Mouse (Mus musculus) ES-Bruce4 (cell line): Measurements from ENCODE around the gene Il17rd. TPM values are rescaled to one million over a fixed set of nuclear protein-coding genes. Genes with fewer than 3 reads are reported as not detected.

ENCODE experiments used
- H3K27ac ChIP-seq: 2 replicates; pipeline ENCODE4 v1.5.1; 2012; ENCODE audit warnings: low read length, inconsistent platforms; ENCODE audit not compliant: insufficient read depth
- H3K27me3 ChIP-seq: 2 replicates; pipeline ENCODE4 v1.6.1; 2012; ENCODE audit warnings: mild to moderate bottlenecking, low read length, inconsistent platforms; ENCODE audit not compliant: control insufficient read depth, poor library complexity, insufficient read depth, severe bottlenecking
- H3K36me3 ChIP-seq: 2 replicates; pipeline ENCODE4 v1.6.1; 2012; ENCODE audit warnings: inconsistent platforms, mild to moderate bottlenecking, low read length, moderate library complexity; ENCODE audit not compliant: control insufficient read depth, poor library complexity, insufficient read depth, severe bottlenecking
- H3K4me1 ChIP-seq: one replicate; pipeline ENCODE4 v1.8.1; 2011; ENCODE audit warnings: low read length; ENCODE audit not compliant: control insufficient read depth, insufficient read depth
- H3K4me3 ChIP-seq: 2 replicates; pipeline ENCODE4 v1.5.1; 2011; ENCODE audit warnings: low read depth, mild to moderate bottlenecking, low read length
- H3K9ac ChIP-seq: 2 replicates; pipeline ENCODE4 v1.6.1; 2012; ENCODE audit warnings: low read depth, mild to moderate bottlenecking, inconsistent platforms; ENCODE audit not compliant: poor library complexity, severe bottlenecking
- H3K9me3 ChIP-seq: replicated peaks from 2 replicates; pipeline ENCODE4 v1.6.1; 2012; ENCODE audit warnings: mild to moderate bottlenecking, low read length, inconsistent platforms; ENCODE audit not compliant: control insufficient read depth, poor library complexity, insufficient read depth, severe bottlenecking
- CTCF ChIP-seq: IDR thresholded peaks from one replicate; pipeline ENCODE4 v1.8.1; 2011; ENCODE audit warnings: low read depth, low read length
- EP300 ChIP-seq: IDR thresholded peaks from 2 replicates; pipeline ENCODE4 v1.6.1; 2011; ENCODE audit warnings: low read depth, low read length; ENCODE audit not compliant: insufficient read depth
- POLR2A ChIP-seq: IDR thresholded peaks from one replicate; pipeline ENCODE4 v1.8.1; 2011; ENCODE audit warnings: low read length; ENCODE audit not compliant: insufficient read depth
- polyA plus RNA-seq: library from polyadenylated mRNA; stranded (reverse); fragments of >200 nt; gene quantifications from 2 replicates; pipeline ENCODE4 v1.2.4, GENCODE M21; 2011; ENCODE audit warnings: low read depth; ENCODE audit not compliant: missing spikeins, insufficient read depth, insufficient read length

Il17rd gene
- polyA plus RNA-seq: 47.3 and 48.9 TPM in 2 replicates

DNA sequence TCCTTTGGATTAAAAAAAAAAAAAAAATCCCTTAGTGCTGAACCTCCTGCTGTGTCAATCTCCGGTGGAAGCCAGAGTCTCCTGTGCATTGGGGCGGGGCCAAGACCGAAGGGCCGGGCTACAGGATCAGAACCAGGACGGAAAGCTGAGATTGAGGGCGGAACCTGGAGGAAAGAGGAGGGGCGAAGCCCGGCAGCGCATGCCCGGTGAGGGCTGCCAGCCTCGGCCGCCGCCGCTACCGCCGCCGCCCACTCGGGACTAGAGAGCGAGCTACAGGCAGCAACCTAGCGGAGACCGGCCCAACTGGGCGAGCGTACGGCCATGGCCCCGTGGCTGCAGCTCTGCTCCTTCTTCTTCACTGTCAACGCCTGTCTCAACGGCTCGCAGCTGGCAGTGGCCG lies at the start of gene Il17rd:
Il17rd (plus strand) TSS at position 159 of the 400 bp plus-strand sequence.
- TF ChIP-seq CTCF (no peak), EP300 (no peak), POLR2A (no peak)
- peak within 1 kb of the TSS; percentile 87 for H3K4me3 ChIP-seq
- H3K36me3 ChIP-seq: no peaks in the 10 kb centered on the region
- H3K9me3 ChIP-seq: no peaks in the 10 kb centered on the region; the same call in 1 of the 2 replicates
- no peaks in the 10 kb centered on the region for H3K27me3 ChIP-seq
- H3K4me1 ChIP-seq: peaks cover 8% of the 10 kb centered on the region
- H3K9ac ChIP-seq: peak within 1 kb of the TSS; percentile 86
- H3K27ac ChIP-seq: peak within 1 kb of the TSS; percentile 74

DNA sequence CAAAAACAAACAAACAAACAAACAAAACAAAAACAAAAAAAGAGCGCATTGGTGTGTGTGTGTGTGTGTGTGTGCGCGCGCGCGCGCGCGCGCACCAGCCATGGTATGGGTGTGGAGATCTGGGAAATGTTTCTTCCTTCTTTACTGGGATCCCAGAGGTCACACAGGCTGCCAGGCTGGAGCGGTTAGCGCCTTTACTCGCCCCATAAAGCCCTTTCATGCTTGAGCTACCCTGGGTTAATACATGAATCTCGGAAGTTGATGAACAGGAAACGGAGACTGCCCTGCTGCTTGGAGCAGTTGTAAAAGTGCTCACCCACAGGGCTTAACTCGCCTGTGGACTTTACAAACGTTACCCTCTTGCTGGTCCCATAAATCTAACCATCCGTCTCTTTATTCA lies 47.1 kb upstream of the Il17rd start:
- Histone ChIP-seq H3K4me3 (peak overlapping the region; percentile 47), H3K27ac (peak overlapping the region; percentile 29; the same call in 1 of the 2 replicates), H3K27me3 (no peaks in the 10 kb centered on the region), H3K9me3 (no peaks in the 10 kb centered on the region), H3K4me1 (peaks cover 2% of the 10 kb centered on the region), H3K9ac (peak overlapping the region; percentile 44), H3K36me3 (no peaks in the 10 kb centered on the region)
- TF ChIP-seq CTCF: no peak
- TF ChIP-seq POLR2A: no peak
- no peak for TF ChIP-seq EP300

DNA sequence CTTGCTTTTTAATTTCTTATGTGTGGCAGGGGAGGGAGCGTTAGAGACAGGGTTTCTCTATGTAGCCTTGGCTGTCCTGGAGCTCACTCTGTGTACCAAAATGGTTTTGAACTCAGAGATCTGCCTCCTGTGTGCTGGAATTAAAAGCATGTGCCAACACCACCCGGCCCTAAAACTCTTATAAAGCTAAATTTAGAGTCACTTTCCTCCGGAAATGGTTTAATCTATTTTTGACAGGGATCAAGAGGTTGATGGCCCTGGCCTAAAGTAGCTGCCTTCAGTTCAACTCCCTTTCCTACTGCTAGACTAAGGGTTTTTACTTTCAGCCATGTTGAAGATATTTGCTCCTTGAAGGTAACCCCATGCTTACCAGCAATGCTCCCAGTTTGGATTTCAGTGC lies 45.3 kb upstream of the Il17rd start:
- TF ChIP-seq CTCF (no peak), EP300 (no peak), POLR2A (no peak)
- no peaks in the 10 kb centered on the region for H3K9me3 ChIP-seq
- H3K27ac ChIP-seq: peak overlapping the region; percentile 51
- no peak overlapping the region for H3K4me3 ChIP-seq
- H3K27me3 ChIP-seq: no peaks in the 10 kb centered on the region
- peaks cover under 1% of the 10 kb centered on the region for H3K4me1 ChIP-seq
- H3K36me3 ChIP-seq: no peaks in the 10 kb centered on the region
- no peak overlapping the region for H3K9ac ChIP-seq

DNA sequence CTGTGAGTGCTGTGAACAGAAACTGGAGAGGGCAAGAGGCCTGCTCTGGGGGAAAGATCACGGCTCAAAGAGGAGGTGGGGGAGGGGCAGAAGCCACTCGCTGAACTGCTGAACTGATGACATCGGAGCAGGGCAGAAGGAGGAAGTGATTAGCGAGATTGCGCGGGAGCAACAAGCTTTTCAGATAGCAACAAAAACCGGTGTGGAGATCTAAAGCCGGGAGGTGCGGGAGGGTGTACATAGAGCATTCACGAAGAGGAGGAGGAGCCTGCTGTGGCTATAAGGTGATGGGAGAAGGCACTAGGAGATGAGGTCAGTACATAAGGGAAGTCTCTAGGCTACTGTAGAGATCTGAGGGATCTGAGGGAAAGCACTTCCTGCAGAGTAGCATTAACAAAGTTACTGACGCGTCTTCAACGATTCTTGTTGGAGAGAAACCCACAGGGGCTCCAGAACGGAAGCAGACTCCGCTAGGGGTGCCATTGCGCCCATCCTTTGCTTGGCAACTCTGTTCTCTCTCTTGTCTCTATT lies 44.5 kb upstream of the Il17rd start, which contains the start of gene Hesx1:
Hesx1 (plus strand) TSS at position 206 of the 531 bp plus-strand sequence.
- TF ChIP-seq CTCF: peak; percentile 22
- TF ChIP-seq EP300: no peak
- no peak for TF ChIP-seq POLR2A
- Histone ChIP-seq H3K36me3 (no peaks in the 10 kb centered on the region), H3K27me3 (no peaks in the 10 kb centered on the region), H3K4me1 (peaks cover 1% of the 10 kb centered on the region), H3K9ac (peak within 1 kb of the TSS; percentile 9; the same call in 1 of the 2 replicates), H3K27ac (peak within 1 kb of the TSS; percentile 75), H3K9me3 (no peaks in the 10 kb centered on the region), H3K4me3 (peak within 1 kb of the TSS; percentile 1)

DNA sequence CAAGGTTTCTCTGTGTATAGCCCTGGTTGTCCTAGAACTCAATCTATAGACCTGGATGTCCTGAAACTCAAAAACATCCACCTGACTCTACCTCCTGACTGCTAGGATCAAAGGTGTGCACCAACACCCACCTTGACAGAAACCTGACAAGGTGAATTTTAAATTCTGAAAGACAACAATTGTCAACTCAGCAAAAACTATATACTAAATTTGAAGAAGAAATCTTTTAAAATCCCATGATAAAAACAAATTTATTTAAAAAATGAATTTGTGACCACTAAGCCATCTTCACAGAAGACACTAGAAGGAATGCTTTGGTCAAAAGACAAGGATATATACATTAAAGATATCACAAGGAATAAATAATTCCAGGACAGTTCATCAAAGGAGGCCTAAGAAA lies 42.5 kb upstream of the Il17rd start:
- no peaks in the 10 kb centered on the region for H3K27me3 ChIP-seq
- TF ChIP-seq EP300: no peak
- TF ChIP-seq POLR2A: no peak
- TF ChIP-seq CTCF: no peak

DNA sequence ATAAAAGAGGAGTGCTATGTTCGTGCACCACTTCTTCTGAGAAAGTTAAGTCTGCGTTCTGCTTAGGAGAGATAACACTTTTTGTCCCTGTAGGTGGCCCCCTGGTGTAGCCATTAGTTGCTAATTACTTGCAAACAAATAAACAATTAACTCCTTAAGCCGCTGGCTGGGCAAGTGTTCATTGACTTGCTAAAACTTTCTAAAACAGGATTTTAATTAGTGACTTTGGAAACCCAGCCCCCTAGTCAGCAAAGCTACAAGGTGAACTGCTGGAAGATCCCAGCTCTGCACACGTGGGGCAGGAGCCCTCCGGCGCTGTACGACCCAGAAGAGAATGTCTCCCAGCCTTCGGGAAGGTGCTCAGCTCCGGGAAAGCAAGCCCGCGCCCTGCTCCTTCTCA lies 38.4 kb upstream of the Il17rd start:
- H3K27ac ChIP-seq: no peak overlapping the region
- H3K9ac ChIP-seq: no peak overlapping the region
- H3K9me3 ChIP-seq: no peaks in the 10 kb centered on the region
- H3K4me1 ChIP-seq: peaks cover 1% of the 10 kb centered on the region
- no peaks in the 10 kb centered on the region for H3K27me3 ChIP-seq
- TF ChIP-seq CTCF: no peak
- TF ChIP-seq EP300: peak; percentile 89
- H3K4me3 ChIP-seq: peak overlapping the region; percentile 21; the same call in 1 of the 2 replicates
- H3K36me3 ChIP-seq: no peaks in the 10 kb centered on the region

More for the DNA sequence above, 42.5 kb upstream of the Il17rd start:
- Histone ChIP-seq H3K9me3 (no peaks in the 10 kb centered on the region), H3K27ac (no peak overlapping the region), H3K36me3 (no peaks in the 10 kb centered on the region), H3K4me1 (peaks cover 1% of the 10 kb centered on the region), H3K4me3 (no peak overlapping the region), H3K9ac (no peak overlapping the region)
